Mouse (Mus musculus): Measurements from ENCODE around the gene Ryk.

The Ryk gene

DNA sequence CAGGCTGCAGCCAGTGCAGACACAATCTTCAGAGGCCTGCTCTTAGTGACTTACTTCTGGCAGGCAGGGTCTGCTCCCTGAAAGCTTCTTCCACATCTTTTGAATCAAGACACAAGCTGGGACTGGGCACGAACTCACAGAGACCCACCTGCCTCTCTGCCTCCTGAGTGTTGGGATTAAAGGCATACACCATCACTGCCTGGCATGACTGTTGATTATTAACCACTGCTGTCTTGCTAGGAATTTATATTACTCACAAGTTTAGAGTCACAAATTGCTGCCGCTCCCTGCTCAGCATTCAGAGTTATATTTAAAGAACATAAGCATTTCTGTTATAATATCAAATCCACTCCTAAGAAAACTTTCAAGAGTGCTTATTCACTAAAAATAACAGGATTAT lies 23.1 kb downstream of the Ryk start:
- no peak for DNase-seq (ENCODE audit: low read depth in 2 of 2, low spot score in 2 of 2)

DNA sequence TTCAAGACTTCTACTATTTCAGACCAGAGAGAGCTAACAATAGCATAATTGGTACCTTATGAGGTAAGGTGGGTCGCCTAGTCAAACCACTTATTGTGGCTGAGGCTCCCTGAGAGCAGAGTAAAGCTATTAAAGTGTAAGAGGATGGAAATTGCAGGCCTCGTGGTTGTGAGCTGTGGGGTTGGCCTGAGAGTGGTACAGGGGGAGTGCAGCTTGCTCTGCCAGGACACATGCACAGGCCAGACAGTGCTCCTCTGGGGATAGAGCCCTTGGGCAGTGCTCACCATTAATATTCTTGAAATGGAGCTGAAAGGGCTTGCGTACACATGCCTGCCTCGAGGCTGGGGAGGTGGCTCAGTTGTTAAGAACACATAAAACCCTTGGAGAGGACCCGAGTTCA lies 23.6 kb downstream of the Ryk start:
- DNase-seq (ENCODE audit: low read depth in 2 of 2, low spot score in 2 of 2) = no peak

GRCm38 (mm10) chr9:102859399-102859798 lies 24.7 kb downstream of the Ryk start:
- no peak for DNase-seq (ENCODE audit: low read depth in 2 of 2, low spot score in 2 of 2)

- no peak for DNase-seq (ENCODE audit: low read depth in 2 of 2, low spot score in 2 of 2)
Measured at GRCm38 (mm10) chr9:102859963-102860362, 25.2 kb downstream of the Ryk start.

DNA sequence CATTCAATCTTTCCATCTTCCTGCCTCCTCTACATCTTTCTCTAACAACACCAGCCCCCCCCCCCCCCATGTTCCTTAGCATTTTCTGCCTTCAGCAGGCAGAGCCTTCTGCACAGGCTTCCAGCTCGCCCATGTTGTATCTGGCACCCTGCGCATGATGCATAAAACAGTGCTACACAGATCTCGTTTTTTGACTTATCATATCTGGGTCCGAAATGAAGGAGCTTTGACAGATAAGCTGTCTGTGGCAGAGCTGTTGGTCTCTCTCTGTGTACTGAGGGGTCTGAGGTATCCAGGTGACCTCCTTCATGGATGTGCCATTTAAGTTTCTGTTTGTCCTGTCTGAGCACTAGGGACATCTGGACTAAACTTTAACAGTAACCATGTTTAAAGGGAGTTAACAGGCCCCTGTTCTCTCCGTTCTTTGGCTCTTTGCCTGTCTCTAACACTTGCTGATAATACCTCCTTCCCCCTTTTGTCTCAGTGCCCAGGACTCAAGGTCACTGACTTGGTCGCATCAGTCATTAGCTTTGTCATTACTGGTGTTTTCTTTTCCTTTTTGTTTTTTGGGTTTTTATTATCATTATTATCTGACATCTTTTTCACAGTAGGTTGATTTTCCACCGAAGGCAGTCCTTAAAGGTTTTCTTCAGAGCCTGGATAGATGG lies 26.2 kb downstream of the Ryk start:
- no peak for DNase-seq (ENCODE audit: low read depth in 2 of 2, low spot score in 2 of 2)

DNA sequence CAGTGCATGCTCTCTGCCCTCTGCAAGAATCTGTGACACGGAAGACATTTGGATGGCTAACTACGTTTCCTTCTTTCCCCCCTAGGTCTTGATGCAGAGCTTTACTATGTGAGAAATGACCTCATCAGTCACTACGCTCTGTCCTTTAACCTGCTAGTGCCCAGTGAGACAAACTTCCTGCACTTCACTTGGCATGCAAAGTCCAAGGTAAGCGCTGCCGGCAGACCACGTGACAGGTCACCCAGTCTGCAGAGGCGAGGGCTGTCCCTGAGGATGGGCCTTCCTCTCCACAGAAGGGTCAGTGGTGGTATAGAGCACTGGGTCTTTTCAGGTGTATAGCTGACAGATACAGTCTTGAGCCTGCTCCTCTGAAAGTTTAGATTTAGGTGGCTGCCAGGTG lies 27.1 kb downstream of the Ryk start:
- no peak for DNase-seq (ENCODE audit: low read depth in 2 of 2, low spot score in 2 of 2)

DNA sequence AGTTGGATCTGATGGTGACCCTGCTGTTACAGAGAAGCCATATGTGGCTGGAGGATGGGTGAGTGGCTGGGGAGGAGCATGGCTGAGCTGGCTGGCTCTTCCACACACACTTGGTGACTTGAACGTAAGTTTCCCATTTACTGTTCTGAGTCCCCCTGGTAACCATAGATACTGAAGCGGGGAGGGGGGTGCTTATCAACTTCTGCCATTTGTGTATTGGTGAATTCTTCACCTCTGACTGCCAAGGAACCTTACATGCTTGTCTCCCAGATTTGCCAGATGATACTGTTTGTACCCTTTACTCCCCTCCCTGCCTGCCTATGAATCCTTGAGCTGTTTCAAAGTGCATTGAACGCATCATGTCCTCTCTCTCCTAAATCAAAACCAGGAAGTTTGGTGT lies 27.5 kb downstream of the Ryk start:
- DNase-seq (ENCODE audit: low read depth in 2 of 2, low spot score in 2 of 2) = no peak

- DNase-seq (ENCODE audit: low read depth in 2 of 2, low spot score in 2 of 2) = no peak
Measured at GRCm38 (mm10) chr9:102863876-102864545, 29.3 kb downstream of the Ryk start.

DNA sequence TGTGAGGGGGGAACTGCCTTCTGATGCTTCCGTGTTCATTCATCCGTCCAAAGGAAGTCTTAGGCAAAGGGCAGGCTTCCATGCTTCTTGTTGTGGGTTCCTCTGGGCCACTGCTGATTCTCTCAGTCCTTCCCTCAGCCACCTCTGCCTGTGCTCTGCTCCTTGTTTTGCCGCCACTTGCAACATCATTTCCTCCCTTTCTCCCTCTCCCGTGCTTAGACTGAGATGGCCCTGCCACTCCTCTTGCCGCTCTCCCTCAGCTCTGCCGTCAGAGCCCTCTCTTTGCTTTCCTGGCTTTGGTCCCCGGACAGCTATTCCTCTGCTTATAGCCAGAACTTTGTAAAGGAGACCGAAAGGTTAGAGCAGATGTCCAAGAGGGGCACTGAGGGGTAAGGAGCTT lies 30.2 kb downstream of the Ryk start:
- DNase-seq (ENCODE audit: low read depth in 2 of 2, low spot score in 2 of 2) = no peak

DNA sequence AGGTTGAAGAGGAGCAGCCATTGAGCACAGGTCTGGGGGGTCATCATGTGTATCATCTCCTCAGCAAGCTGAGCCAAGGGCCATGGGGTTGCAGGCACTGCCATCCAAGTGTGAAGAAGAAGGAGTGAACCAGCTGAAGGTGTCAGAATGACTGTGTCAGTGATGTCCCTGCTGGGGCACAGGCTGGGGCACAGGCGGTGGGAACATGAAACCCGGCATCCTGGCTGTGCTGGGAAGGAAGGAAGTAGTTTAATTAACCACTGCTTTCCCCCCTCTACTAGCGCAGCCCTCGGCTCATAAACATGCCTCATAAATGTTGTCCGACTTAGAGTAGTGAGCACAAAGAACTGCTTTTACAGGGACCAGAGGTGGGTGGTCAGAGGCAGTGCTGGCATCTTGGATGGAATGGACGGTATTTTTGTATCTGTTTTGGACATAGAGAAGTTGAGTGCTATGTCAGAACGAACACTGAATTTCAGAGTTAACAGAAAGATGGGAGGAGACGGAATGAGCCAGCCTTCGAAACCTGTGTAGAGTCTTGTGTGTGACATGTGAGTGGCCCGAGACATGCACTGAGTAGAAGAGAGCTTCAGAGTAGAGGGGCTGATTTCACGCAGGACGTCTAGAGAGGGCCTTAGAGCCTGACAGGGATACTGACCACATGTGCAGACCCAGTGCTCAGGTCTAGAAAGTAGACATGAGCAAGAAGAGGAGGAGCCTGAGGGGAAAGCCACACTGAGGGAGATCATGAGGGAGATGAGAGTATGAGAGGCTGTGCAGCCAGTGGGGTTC lies 31.4 kb downstream of the Ryk start:
- DNase-seq (ENCODE audit: low read depth in 2 of 2, low spot score in 2 of 2) = no peak

GRCm38 (mm10) chr9:102866893-102867292 lies 32.2 kb downstream of the Ryk start:
- DNase-seq (ENCODE audit: low read depth in 2 of 2, low spot score in 2 of 2) = no peak

DNA sequence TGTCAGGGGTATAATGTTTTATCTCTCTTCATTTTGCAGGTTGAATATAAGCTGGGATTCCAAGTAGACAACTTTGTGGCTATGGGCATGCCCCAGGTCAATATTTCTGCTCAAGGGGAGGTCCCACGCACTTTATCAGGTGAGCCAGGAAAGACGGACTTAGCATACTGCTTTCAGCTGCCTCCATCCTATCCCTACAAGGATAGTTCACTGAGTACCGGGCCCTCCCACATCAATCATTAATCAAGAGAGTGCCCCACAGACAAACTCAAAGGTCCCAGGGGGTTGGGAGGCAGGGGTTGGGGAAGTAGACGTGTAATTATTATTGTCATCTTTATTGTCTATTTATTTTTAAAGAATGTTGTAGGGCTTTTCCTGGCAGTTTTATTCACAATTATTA lies 32.8 kb downstream of the Ryk start:
- no peak for DNase-seq (ENCODE audit: low read depth in 2 of 2, low spot score in 2 of 2)

GRCm38 (mm10) chr9:102868451-102868850 lies 33.7 kb downstream of the Ryk start:
- DNase-seq (ENCODE audit: low read depth in 2 of 2, low spot score in 2 of 2) = no peak

- no peak for DNase-seq (ENCODE audit: low read depth in 2 of 2, low spot score in 2 of 2)
Measured at GRCm38 (mm10) chr9:102876054-102876690, 41.5 kb downstream of the Ryk start.

GRCm38 (mm10) chr9:102877916-102878315 lies 43.2 kb downstream of the Ryk start:
- DNase-seq (ENCODE audit: low read depth in 2 of 2, low spot score in 2 of 2) = no peak

- DNase-seq (ENCODE audit: low read depth in 2 of 2, low spot score in 2 of 2) = no peak
Measured at GRCm38 (mm10) chr9:102879545-102879944, 44.8 kb downstream of the Ryk start.

GRCm38 (mm10) chr9:102884703-102885102 lies 50.0 kb downstream of the Ryk start:
- DNase-seq (ENCODE audit: low read depth in 2 of 2, low spot score in 2 of 2) = no peak

DNA sequence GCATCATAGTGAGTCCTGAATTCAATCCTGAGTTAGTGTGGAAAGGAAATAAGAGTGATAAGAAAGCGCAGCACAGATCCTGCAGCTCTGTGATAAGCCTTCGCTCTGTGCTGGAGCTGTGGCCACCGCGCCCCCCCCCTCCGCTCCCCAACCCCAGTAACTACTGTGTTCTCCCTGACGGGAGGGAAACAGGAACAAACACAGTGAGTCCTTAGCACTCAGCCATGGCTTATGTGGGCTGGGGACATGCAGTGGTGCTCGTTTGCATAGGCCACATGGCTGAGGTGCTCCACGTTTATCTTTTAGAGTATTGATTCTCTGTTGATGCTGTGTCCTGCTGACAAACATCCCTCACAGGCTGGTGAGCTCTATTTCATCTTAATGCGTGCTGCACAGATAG lies 55.4 kb downstream of the Ryk start:
- DNase-seq (ENCODE audit: low read depth in 2 of 2, low spot score in 2 of 2) = no peak

GRCm38 (mm10) chr9:102892480-102893355 lies 58.0 kb downstream of the Ryk start:
- no peak for DNase-seq (ENCODE audit: low read depth in 2 of 2, low spot score in 2 of 2)

- no peak for DNase-seq (ENCODE audit: low read depth in 2 of 2, low spot score in 2 of 2)
Measured at GRCm38 (mm10) chr9:102893356-102893870, 58.7 kb downstream of the Ryk start.

DNA sequence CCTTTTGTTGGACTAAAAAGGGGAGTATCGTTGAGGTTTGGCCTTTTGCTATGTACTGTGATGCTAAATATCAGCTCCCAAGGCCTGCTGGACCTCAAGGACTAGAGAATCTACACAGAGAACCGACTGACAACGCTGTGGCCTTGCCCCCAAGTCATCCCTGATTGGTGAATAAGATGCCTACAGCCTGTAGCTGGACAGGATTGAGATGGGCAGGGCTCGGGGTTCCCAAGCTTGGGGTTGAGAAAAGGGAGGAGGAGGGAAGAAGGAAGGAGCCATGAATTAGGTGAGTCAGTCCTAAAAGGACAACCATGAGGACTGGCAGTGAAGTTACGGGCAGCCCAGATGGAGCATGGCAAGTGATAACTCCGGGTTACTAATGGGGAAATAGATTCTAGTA lies 65.2 kb downstream of the Ryk start:
- DNase-seq (ENCODE audit: low read depth in 2 of 2, low spot score in 2 of 2) = no peak

Measured in CD8-positive naive resting alpha-beta T cell, adult 2 months (primary cell).